Mouse (Mus musculus) central nervous system, embryonic 11.5 days (tissue): ENCODE results near the gene Map9. TPM values are rescaled to one million over a fixed set of nuclear protein-coding genes. Genes with fewer than 3 reads are reported as not detected.

Experiments used
- polyA plus RNA-seq: library from polyadenylated mRNA; depleted of rRNA; stranded (reverse); fragments of >200 nt; gene quantifications from 2 replicates; pipeline ENCODE4 v1.2.3, GENCODE M21; 2012; rRNA removed

The Map9 gene
- polyA plus RNA-seq, result 6.6 and 6.8 TPM in 2 replicates

GRCm38 (mm10) chr3:82357797-82358524, at the start of gene Map9:
Gene Map9, plus strand, starts transcription at chr3:82358044.

Other genes with a start within 250 kb of the Map9 start
- 2.5 and 4.7 TPM in 2 replicates for gene Gucy1a1, start 212.3 kb upstream of the Map9 start, polyA plus RNA-seq
- gene Npy2r, start 190.0 kb downstream of the Map9 start, polyA plus RNA-seq, result 0.12 and 0.27 TPM in 2 replicates